Mouse (Mus musculus): ENCODE measurements around the gene Zdhhc5.
"Not testable (repeated sequence)": the region's sequence is repeated elsewhere in the genome, so short reads cannot be mapped to it uniquely, and the experiment has no call there.

The Zdhhc5 gene

DNA sequence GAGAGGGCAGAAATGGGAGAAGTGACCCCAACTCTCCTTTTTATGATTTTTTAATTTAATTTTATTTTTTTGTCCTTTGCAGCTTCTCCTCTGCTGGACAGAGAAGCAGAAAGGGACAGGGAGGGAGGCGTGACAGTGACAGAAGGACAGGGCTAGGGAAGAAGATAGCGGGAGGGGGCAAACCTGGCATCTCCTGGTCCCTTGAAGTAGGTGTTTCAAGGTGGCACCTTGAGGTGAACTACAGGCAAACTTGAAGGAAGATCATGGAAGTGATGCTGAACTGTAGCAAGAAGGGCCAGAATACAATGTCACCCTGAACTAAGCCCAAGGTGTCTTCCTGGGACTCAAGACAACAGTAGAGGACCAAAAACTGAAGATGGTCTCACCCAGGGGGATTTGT lies 19.9 kb upstream of the Zdhhc5 start:
- DNase-seq (ENCODE audit: extremely low spot score) = no peak

GRCm38 (mm10) chr2:84734351-84734864 lies 19.4 kb upstream of the Zdhhc5 start:
- DNase-seq (ENCODE audit: extremely low spot score) = peak; percentile 75

GRCm38 (mm10) chr2:84733579-84734300 lies 18.8 kb upstream of the Zdhhc5 start, which contains the start of gene Ypel4:
Gene Ypel4, plus strand, starts transcription at chr2:84734058.
- DNase-seq (ENCODE audit: extremely low spot score) = peak; percentile 52

DNA sequence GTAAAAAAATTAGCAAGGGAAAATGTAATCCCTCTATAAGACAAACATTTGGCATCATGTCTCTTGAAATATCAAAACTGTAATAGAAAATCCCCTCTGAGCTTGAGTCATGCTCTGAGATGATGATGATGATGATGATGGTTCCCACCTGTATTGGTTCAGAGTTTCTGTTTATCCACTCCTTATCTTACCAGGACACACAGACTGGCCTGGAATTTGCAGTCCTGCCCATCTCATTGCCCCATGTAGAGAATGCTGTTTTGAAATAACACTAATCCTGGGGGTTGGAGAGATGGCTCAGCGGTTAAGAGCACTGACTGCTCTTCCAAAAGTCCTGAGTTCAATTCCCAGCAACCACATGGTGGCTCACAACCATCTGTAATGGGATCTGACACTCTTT lies 17.4 kb upstream of the Zdhhc5 start:
- DNase-seq (ENCODE audit: extremely low spot score) = no peak

DNA sequence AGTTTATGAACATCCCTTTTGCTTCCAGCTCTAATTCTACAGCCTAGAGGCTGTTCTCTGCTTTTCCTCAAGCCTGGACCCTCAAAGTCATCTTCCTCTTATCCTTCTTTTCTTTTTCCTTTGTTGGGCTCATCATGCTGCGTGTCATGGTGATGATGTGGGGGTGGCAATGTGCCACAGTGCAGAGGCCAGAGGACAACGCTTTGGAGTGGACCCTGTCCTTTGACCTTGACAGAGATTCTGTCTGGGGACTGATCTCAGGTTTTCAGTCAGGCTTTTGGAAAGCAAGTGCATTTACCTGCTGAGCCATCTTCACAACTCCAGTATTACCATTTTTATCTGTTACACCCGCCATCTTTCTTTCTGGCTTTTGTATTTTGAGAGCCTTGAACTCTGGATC lies 16.2 kb upstream of the Zdhhc5 start:
- no peak for DNase-seq (ENCODE audit: extremely low spot score)

DNA sequence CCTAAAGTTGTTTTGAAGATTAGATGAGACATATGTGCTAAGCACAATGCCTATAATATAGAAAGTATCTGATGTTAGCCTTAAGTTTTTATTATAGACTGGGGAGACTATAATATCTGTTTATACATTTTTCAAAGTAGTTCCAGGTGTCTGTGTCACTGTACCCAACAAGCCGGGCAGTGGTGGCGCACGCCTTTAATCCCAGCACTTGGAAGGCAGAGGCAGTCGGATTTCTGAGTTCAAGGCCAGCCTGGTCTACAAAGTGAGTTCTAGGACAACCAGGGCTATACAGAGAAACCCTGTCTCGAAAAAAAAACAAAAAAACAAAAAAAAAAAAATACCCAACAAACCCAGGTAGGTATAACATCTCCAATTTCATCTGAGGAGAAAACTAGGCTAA lies 13.2 kb upstream of the Zdhhc5 start:
- DNase-seq (ENCODE audit: extremely low spot score) = not testable (repeated sequence)

- DNase-seq (ENCODE audit: extremely low spot score) = peak; percentile 93
Measured at GRCm38 (mm10) chr2:84727172-84727858, 12.3 kb upstream of the Zdhhc5 start, which contains the start of gene Clp1. Gene Clp1, minus strand, starts transcription at chr2:84727350.

GRCm38 (mm10) chr2:84726716-84727115 lies 11.7 kb upstream of the Zdhhc5 start:
- no peak for DNase-seq (ENCODE audit: extremely low spot score)

- DNase-seq (ENCODE audit: extremely low spot score) = no peak
Measured at GRCm38 (mm10) chr2:84725770-84726169, 10.8 kb upstream of the Zdhhc5 start.

DNA sequence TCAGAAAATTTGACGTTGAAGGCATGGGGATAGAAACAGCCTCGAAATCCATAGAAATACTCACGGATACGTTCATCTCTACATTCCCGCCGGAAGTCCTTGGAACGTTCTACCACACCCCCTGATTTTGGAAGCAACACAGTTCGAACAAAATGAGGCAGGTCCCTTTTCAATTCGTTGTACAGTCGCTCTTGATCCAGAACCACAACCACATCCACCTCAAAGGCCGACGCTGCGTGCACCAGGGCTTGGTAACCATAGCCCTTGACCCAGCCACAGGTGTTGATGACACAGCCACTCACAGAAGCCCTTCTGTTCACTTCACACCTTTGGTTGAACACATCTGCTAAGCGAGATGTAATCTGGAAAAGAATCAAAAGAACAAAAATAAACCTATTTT lies 8.9 kb upstream of the Zdhhc5 start:
- DNase-seq (ENCODE audit: extremely low spot score) = no peak

DNA sequence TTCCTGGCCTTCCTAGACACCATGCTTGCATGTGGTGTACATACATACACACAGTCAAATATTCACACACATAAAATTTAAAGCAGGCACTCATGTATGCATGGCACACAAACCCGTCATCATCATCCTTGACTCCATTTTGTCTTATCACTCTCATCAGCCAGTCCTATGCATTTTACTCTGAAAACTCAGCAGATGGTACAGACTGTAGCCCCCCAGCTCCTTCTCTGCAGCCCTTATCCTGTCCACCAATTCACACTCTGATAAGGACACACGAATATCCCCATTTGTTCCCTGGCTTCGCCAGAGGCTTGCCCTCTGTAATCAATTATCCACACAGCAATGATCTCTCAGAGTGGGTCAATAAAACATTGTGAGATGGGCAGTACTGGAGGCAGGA lies 6.2 kb upstream of the Zdhhc5 start:
- DNase-seq (ENCODE audit: extremely low spot score) = no peak

DNA sequence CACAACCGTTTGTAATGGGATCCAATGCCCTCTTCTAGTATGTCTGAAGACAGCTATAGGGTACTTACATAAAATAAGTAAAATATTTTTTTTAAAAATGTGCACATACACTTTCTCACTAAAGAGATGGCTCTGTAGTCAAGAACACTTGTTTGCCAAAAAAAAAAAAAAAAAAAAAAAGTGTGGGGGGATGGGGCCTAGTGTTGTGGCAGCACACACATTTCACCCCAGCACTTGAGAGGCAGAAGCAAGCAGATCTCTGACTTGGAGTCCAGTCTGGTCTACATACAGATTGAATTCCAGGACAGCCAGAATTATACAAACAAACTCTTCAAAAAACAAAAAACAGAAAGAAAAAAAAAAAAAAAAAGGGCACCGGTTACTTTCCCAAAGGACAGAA lies 5.7 kb upstream of the Zdhhc5 start:
- no peak for DNase-seq (ENCODE audit: extremely low spot score)

GRCm38 (mm10) chr2:84717357-84717756 lies 2.4 kb upstream of the Zdhhc5 start:
- no peak for DNase-seq (ENCODE audit: extremely low spot score)

DNA sequence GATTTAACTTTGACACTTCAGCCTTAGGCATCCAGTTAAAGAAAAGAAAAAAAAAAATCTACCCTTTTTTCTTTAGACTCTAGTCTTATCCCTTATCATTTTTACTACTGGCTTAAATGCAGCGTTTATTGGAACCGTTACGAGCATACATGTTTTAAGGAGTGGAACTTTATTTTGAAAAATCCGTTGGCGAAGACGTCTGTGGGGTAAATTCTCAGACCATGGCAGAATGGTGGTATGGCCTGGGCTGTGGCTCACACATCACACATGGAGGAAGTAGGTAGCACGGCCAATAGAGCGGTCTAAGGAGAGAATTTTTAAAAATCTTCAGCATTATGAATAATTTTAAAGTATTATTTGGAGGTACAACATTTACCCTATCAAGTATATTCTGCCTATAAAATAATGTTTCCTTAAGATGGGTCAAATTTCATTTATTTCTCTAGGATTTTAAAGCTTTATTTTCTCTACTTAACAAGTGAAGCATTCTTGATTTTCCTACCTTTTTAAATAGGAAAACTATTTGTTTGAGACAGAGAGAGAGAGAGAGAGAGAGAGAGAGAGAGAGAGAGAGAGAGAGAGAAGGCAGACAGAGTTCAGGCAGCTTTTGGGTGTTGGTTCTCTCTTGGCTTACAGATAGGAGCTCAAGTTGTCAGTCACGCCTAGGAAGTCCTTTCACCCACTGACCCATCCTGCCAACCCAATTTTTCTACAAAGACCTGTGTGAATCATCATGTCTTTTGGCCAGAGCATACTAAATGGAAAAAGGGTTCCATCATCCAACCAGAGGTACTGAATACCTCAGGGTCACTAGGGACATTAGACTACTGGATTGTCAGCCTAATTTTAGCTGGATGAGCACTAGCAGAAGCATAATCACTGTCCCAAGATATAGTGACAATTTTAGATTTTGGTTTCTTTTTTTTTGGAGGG lies 1.7 kb upstream of the Zdhhc5 start:
- no peak for DNase-seq (ENCODE audit: extremely low spot score)

- no peak for DNase-seq (ENCODE audit: extremely low spot score)
Measured at GRCm38 (mm10) chr2:84715562-84716361, 782 bp upstream of the Zdhhc5 start.

GRCm38 (mm10) chr2:84714422-84714810 lies 564 bp downstream of the Zdhhc5 start:
- DNase-seq (ENCODE audit: extremely low spot score) = no peak

GRCm38 (mm10) chr2:84711898-84712297 lies 3.1 kb downstream of the Zdhhc5 start:
- DNase-seq (ENCODE audit: extremely low spot score) = no peak

DNA sequence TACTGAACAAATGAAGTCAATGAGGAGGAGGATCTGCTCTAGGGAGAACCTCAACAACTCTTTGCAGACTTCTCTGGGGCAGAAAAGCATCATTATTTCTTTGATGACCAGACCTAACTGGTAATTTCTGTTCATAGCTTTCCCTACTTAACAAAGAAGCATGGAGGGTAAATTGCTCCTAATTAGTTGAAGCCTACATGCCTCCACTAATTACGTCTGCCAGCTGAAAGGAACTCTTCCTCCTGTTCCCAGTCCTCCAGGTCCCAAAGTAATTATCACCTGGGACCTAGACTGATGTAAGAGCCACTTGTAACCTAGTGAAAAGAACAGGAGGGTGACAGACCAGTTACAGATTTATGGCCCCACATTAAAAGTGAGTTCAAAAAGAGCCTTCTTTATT lies 7.5 kb downstream of the Zdhhc5 start:
- DNase-seq (ENCODE audit: extremely low spot score) = no peak

DNA sequence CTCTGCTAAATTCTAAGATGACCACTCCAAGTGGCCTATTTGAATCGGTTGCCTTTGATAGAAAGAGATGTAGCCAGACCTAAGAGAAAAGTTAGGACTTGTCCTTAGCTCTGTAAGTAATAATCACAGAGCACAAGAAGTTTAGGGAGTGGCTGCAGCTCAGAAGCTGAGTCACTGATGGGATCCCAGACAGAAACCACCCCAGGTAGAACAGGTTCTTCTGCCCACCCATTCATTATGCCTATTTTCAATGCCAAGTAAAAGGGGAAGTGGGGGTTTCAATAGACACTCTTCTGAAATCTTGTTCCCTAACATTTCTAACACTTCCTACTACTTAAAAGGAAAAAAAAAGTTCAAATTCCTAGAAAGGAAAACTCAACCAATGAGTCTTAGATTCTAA lies 9.7 kb downstream of the Zdhhc5 start:
- no peak for DNase-seq (ENCODE audit: extremely low spot score)

- DNase-seq (ENCODE audit: extremely low spot score) = no peak
Measured at GRCm38 (mm10) chr2:84704329-84704728, 10.7 kb downstream of the Zdhhc5 start.

DNA sequence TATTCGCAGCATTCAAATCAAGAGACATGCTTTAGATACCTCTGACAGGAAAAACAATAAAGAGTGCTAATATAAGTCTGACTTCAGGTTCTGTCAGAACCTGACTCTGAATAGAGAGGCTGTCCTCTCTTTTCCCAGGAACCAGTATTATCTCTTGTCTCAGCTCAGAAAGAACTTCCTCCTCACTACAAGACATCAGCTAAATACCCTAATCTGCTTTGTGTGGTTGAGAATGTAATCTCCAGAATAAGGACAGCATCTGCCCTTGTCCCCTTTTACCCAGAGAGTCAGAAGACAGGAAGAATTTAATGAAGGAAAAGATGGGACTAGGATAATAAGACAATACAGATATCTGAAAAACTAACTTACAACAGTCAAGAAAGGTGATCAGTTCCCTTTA lies 11.5 kb downstream of the Zdhhc5 start:
- no peak for DNase-seq (ENCODE audit: extremely low spot score)
